Mouse (Mus musculus) gastrocnemius, adult 2 months (tissue): ENCODE results near the gene 4930404N11Rik. TPM values are rescaled to one million over a fixed set of nuclear protein-coding genes. Genes with fewer than 3 reads are reported as not detected.

Experiments used
- DNase-seq: peaks from one replicate; pipeline ENCODE4 v3.0.0; 2022
- H3K27ac ChIP-seq: fragments of 200-600 bp; 2 replicates; pipeline ENCODE4 v1.8.1; 2022; ENCODE audit warnings: mild to moderate bottlenecking
- H3K4me3 ChIP-seq: fragments of 200-600 bp; 2 replicates; pipeline ENCODE4 v1.8.1; 2022; ENCODE audit warnings: mild to moderate bottlenecking, moderate library complexity
- CTCF ChIP-seq: fragments of 200-600 bp; IDR thresholded peaks from 2 replicates; pipeline ENCODE4 v1.8.1; 2022; ENCODE audit warnings: antibody characterized with exemption, mild to moderate bottlenecking, moderate library complexity
- intact Hi-C: fragments of 180-260 bp; cut with DNase I; formaldehyde crosslinking; loops from one replicate; pipeline ENCODE4 v1.15.1; 2025
- microRNA-seq: library from miRNA; unstranded; fragments of <30 nt; microRNA quantifications from one replicate; pipeline ENCODE4 v1.2.0, GENCODE M21; 2021
- total RNA-seq, 2 experiments: library from RNA; stranded (reverse); gene quantifications; 2 replicates each; pipeline ENCODE4 v1.2.3; 2021

Gene 4930404N11Rik
- total RNA-seq, 2 experiments from 2014 or later = 0.89 to 1.2 TPM

DNA sequence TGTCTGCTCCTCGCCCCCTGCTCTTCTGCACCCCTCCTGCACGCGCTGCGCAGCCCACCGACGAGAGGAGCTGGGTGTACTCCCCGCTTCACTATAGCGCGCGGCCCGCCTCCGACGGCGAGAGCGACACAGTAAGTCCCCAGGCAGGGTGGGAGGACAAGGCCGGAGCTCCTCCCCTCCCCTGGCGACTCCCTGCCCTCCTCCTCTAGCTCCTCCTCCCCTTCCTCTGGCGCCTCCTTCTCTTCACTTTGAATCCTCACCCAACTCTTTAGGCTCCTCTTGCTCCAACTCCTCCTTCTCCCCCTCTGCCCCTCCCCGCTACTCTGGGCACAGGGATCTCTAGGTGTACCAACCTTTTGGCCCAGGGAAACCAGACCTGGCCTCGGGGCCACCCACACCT is 48.3 kb downstream of the 4930404N11Rik start:
- H3K4me3 ChIP-seq = peak overlapping the region; percentile 33
- no peak for DNase-seq
- TF ChIP-seq CTCF = no peak
- H3K27ac ChIP-seq = peak overlapping the region; percentile 24; the same call in 1 of the 2 replicates
- intact Hi-C loops = no loop called here

DNA sequence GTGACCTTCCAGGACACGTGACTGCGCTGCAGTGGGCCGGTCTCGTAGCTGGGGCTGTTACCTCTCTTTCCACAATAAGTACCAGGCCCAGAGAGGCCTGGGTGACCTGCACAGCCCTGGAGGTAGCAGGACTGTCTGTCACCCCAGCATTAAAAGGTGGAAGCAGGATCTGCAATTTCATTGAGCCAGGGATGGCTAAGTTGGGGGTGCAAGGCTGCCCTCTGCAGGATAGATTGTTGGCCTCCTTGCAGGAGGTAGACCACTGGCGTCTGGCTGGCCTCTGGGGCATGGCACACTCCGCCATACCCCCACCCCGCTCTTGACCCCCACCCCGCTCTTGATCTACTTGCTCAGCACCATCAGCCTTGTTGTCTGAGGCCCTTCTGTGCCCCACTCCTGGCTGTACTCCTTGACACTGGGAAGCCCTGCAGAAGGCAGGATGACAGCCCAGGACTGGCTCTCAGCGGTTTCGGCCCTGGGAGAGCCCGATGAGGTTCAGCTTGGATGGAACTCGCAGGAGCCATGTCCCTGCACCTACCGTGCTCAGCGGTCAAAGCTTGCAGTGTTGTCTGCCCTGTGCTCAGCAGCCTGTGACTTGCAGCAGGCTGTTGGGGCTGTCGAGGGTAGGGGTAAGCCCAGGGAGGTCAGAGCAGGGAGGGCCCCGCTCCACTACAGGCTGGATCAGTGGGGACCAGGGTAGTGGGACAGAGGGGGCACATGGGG is 49.1 kb downstream of the 4930404N11Rik start:
- no peak overlapping the region for H3K27ac ChIP-seq
- intact Hi-C loops = no loop called here
- DNase-seq = no peak
- no peak overlapping the region; the same call in 1 of the 2 replicates for H3K4me3 ChIP-seq
- TF ChIP-seq CTCF = peak; percentile 51

- TF ChIP-seq CTCF = no peak
- H3K4me3 ChIP-seq = no peak overlapping the region
- H3K27ac ChIP-seq = no peak overlapping the region
- intact Hi-C loops = no loop called here
- DNase-seq = no peak
Observed at GRCm38 (mm10) chr10:81315587-81315986, 50.0 kb downstream of the 4930404N11Rik start.

DNA sequence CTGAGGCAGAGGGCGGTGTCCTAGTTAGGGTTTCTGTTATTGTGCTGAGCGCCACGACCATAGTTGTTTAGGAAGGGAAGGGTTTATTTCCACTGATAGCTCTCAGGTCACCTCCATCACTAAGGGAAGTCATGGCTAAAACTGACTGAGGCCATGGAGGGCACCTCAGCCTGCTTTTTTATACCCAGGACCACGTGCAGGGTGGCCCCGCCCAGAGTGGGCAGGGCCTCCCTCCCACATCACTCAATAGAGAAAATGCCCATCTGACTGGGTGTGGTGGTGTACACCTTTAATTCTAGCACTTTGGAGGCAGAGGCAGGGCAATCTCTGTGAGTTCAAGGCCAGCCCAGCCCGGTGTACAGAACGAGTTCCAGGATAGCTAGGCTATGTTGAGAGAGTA is 51.4 kb downstream of the 4930404N11Rik start:
- DNase-seq = no peak
- no peak overlapping the region for H3K4me3 ChIP-seq
- intact Hi-C loops = no loop called here
- no peak overlapping the region for H3K27ac ChIP-seq
- TF ChIP-seq CTCF = no peak

DNA sequence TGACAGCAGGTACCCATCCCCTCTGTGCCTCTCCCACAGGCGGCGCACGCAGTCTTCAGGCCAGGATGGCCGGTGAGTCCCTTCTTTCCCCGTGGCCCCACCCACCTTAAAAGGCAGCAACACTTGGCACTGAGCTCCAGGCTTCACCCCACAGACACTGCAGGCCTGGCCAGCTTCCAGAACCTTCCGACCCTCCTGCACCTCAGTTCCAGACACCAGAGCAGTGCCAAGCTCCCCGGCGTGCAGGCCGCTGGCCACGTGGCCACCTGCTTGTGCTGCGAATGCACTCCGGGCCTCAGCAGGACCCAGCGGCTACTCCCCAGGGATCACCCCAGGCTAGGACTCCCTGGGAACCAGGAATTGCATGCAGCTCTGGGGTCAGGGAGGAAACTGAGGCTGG is 52.0 kb downstream of the 4930404N11Rik start:
- H3K27ac ChIP-seq = no peak overlapping the region
- no peak overlapping the region for H3K4me3 ChIP-seq
- intact Hi-C loops = no loop called here
- TF ChIP-seq CTCF = no peak
- DNase-seq = no peak

Small RNA genes within 50 kb of the gene (microRNA-seq; reads per million reads assigned to microRNA genes)
- not detected for gene Mir6913

Other genes starting within 250 kb of the 4930404N11Rik start
- gene Zbtb7a, start 230.6 kb downstream of the 4930404N11Rik start, total RNA-seq = 10 to 100 TPM; 23.3 to 25.9 TPM
- gene Pias4, start 197.9 kb downstream of the 4930404N11Rik start, total RNA-seq = 10 to 100 TPM; 15.7 to 16.2 TPM
- gene Eef2, start 189.2 kb downstream of the 4930404N11Rik start, total RNA-seq = 1,000 to 10,000 TPM; 1,128 to 1,335 TPM
- gene Dapk3, start 182.8 kb downstream of the 4930404N11Rik start, total RNA-seq = 10 to 100 TPM; 22.1 to 24.9 TPM
- gene 4930442H23Rik, start 182.0 kb downstream of the 4930404N11Rik start, total RNA-seq = not detected
- 10 to 100 TPM; 59.7 to 72.8 TPM for gene Nmrk2, start 163.8 kb downstream of the 4930404N11Rik start, total RNA-seq
- not detected for gene Atcay, start 135.0 kb downstream of the 4930404N11Rik start, total RNA-seq
- gene Zfr2, start 132.7 kb downstream of the 4930404N11Rik start, total RNA-seq = 1 to 10 TPM; 1.8 to 2.7 TPM
- gene Matk, start 112.9 kb downstream of the 4930404N11Rik start, total RNA-seq = under 1 TPM; 0.15 to 0.31 TPM
- gene Mrpl54, start 98.9 kb downstream of the 4930404N11Rik start, total RNA-seq = 100 to 1,000 TPM; 103 to 112 TPM
- gene Apba3, start 98.9 kb downstream of the 4930404N11Rik start, total RNA-seq = 100 to 1,000 TPM; 110 to 119 TPM
- not detected for gene Tjp3, start 74.2 kb downstream of the 4930404N11Rik start, total RNA-seq
- 10 to 100 TPM; 20.7 to 25.0 TPM for gene Pip5k1c, start 72.9 kb downstream of the 4930404N11Rik start, total RNA-seq
- gene Cactin, start 44.7 kb downstream of the 4930404N11Rik start, total RNA-seq = 10 to 100 TPM in 1 of 2 experiments, 1 to 10 TPM in 1; 8.5 to 11.5 TPM
- under 1 TPM; 0.43 to 0.75 TPM for gene Tbxa2r, start 37.1 kb downstream of the 4930404N11Rik start, total RNA-seq
- gene Gipc3, start 22.6 kb downstream of the 4930404N11Rik start, total RNA-seq = 1 to 10 TPM in 1 of 2 experiments, under 1 TPM in 1; 0.69 to 1.3 TPM
- gene Hmg20b, start 15.3 kb downstream of the 4930404N11Rik start, total RNA-seq = 10 to 100 TPM; 22.9 to 28.2 TPM
- 1 to 10 TPM; 2.2 to 3.3 TPM for gene Mfsd12, start 8.3 kb downstream of the 4930404N11Rik start, total RNA-seq
- 10 to 100 TPM; 14.0 to 18.8 TPM for gene Fzr1, start 12.7 kb upstream of the 4930404N11Rik start, total RNA-seq
- gene Dohh, start 18.6 kb upstream of the 4930404N11Rik start, total RNA-seq = 10 to 100 TPM; 38.1 to 39.8 TPM
- gene Gm48551, start 18.6 kb upstream of the 4930404N11Rik start, total RNA-seq = 1 to 10 TPM in 1 of 2 experiments, under 1 TPM in 1; 0.87 to 2.8 TPM
- gene Gm48552, start 23.2 kb upstream of the 4930404N11Rik start, total RNA-seq = 1 to 10 TPM in 1 of 2 experiments, under 1 TPM in 1; 0.84 to 1.0 TPM
- gene Smim24, start 27.2 kb upstream of the 4930404N11Rik start, total RNA-seq = not detected
- 100 to 1,000 TPM; 207 to 215 TPM for gene Nfic, start 89.8 kb upstream of the 4930404N11Rik start, total RNA-seq
- gene Celf5, start 116.9 kb upstream of the 4930404N11Rik start, total RNA-seq = under 1 TPM in 1 of 2 experiments, not detected in 1; 0.17 TPM
- 10 to 100 TPM; 38.3 to 44.8 TPM for gene Ncln, start 130.6 kb upstream of the 4930404N11Rik start, total RNA-seq
- gene S1pr4, start 134.3 kb upstream of the 4930404N11Rik start, total RNA-seq = 1 to 10 TPM in 1 of 2 experiments, under 1 TPM in 1; 0.97 to 1.2 TPM
- gene Gna15, start 158.4 kb upstream of the 4930404N11Rik start, total RNA-seq = under 1 TPM; 0.26 to 0.53 TPM
- 10 to 100 TPM; 25.7 to 30.3 TPM for gene Gna11, start 179.4 kb upstream of the 4930404N11Rik start, total RNA-seq
- 100 to 1,000 TPM; 847 to 871 TPM for gene Aes, start 193.7 kb upstream of the 4930404N11Rik start, total RNA-seq
- gene Tle2, start 208.7 kb upstream of the 4930404N11Rik start, total RNA-seq = 1 to 10 TPM; 5.6 to 7.3 TPM
- gene Tle6, start 235.3 kb upstream of the 4930404N11Rik start, total RNA-seq = 1 to 10 TPM; 5.6 to 6.7 TPM
- 1 to 10 TPM; 2.5 to 3.9 TPM for gene BC025920, start 240.5 kb upstream of the 4930404N11Rik start, total RNA-seq